Mouse (Mus musculus) hindbrain, embryonic 12.5 days (tissue): Measurements from ENCODE around the gene Acly. TPM values are rescaled to one million over a fixed set of nuclear protein-coding genes. Genes with fewer than 3 reads are reported as not detected.

Source experiments
- ATAC-seq: fragments of 200-750 bp; cut with Nextera tagmentation; 2 replicates; pipeline ENCODE4 v1.8.0; 2017; ENCODE audit warnings: moderate TSS enrichment; ENCODE audit not compliant: low FRiP score
- H3K27ac ChIP-seq: fragments of 300-500 bp; sonication (generic); 2 replicates; pipeline ENCODE4 v1.5.1; 2016; ENCODE audit warnings: mild to moderate bottlenecking
- H3K27me3 ChIP-seq: fragments of 300-500 bp; sonication (generic); 2 replicates; pipeline ENCODE4 v1.6.1; 2016; ENCODE audit warnings: mild to moderate bottlenecking
- H3K36me3 ChIP-seq: fragments of 300-500 bp; sonication (generic); 2 replicates; pipeline ENCODE4 v1.6.1; 2016; ENCODE audit warnings: mild to moderate bottlenecking
- H3K4me1 ChIP-seq: fragments of 300-500 bp; sonication (generic); 2 replicates; pipeline ENCODE4 v1.6.1; 2016
- H3K4me2 ChIP-seq: fragments of 300-500 bp; sonication (generic); replicated peaks from 2 replicates; pipeline ENCODE4 v1.6.1; 2016; ENCODE audit warnings: mild to moderate bottlenecking
- H3K4me3 ChIP-seq: fragments of 300-500 bp; sonication (generic); 2 replicates; pipeline ENCODE4 v1.5.1; 2016; ENCODE audit warnings: mild to moderate bottlenecking
- H3K9ac ChIP-seq: fragments of 300-500 bp; sonication (generic); 2 replicates; pipeline ENCODE4 v1.6.1; 2016; ENCODE audit warnings: mild to moderate bottlenecking, moderate library complexity
- H3K9me3 ChIP-seq: fragments of 300-500 bp; sonication (generic); replicated peaks from 2 replicates; pipeline ENCODE4 v1.6.1; 2016; ENCODE audit warnings: mild to moderate bottlenecking
- WGBS: fragments of 180-500 bp; shearing (Covaris S2); methylation state at CpG from one replicate; pipeline ENCODE4 v1.1.7; 2016; 5-methylcytosine and 5-hydroxymethylcytosine counted together
- microRNA-seq: library from miRNA; unstranded; fragments of <30 nt; microRNA quantifications from one replicate; pipeline ENCODE4, GENCODE M21; 2017
- polyA plus RNA-seq: library from polyadenylated mRNA; unstranded; fragments of >200 nt; fragmentation: Nextera tagmentation; extraction: Ambion mirVana; gene quantifications from 2 replicates; pipeline ENCODE4 v1.2.1, GENCODE M21; 2016

The Acly gene
- polyA plus RNA-seq, 1 experiment from 2014 or later = 348 TPM

- no peaks in the 10 kb centered on the region for H3K27me3 ChIP-seq
- H3K36me3 ChIP-seq = peaks cover 31% of the 10 kb centered on the region
- H3K27ac ChIP-seq = no peak overlapping the region
- H3K4me3 ChIP-seq = no peak overlapping the region
- 83% methylated on average over 9 of the region's 9 CpGs for whole genome bisulfite sequencing
- no peak overlapping the region for H3K9ac ChIP-seq
- ATAC-seq = no peak
- peaks cover 3% of the 10 kb centered on the region for H3K4me1 ChIP-seq
- H3K4me2 ChIP-seq = no peak overlapping the region
- no peaks in the 10 kb centered on the region for H3K9me3 ChIP-seq
These were observed 99.1 kb downstream of the Acly start for GRCm38 (mm10) chr11:100428612-100429199.

DNA sequence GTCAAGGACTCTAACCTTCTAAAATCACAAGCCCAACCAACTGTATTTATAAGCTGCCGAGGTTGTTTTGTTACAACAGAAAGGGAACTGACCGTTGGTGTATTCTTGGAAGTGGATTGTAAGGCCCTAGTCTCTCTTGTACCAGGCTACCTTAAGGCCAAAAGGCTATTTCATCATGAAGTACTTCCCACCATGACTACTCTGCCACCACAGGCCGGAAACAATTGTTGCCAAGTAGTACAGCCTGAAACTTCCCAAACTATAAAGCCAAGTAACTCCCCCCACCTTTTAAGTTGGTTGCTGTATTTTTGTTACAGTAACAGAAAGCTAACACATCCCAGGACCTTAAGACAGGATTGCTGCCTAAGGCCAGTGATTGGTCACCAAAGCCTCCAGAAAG lies 101.0 kb downstream of the Acly start:
- no peaks in the 10 kb centered on the region for H3K9me3 ChIP-seq
- no peak overlapping the region for H3K27ac ChIP-seq
- no peak overlapping the region for H3K9ac ChIP-seq
- H3K27me3 ChIP-seq = no peaks in the 10 kb centered on the region
- H3K4me2 ChIP-seq = no peak overlapping the region
- no peak for ATAC-seq
- H3K4me3 ChIP-seq = no peak overlapping the region
- H3K36me3 ChIP-seq = peaks cover 31% of the 10 kb centered on the region
- peaks cover 5% of the 10 kb centered on the region for H3K4me1 ChIP-seq
- 90% methylated on average over 3 of the region's 3 CpGs for WGBS

Small RNA genes lying within 50 kb of the gene (microRNA-seq; reads per million reads assigned to microRNA genes)
- not detected for gene Gm27374
- not detected for gene Mir7116

Other genes with a start within 250 kb of the Acly start
- 1,343 and 1,447 TPM in 2 replicates for gene Eif1, start 208.1 kb downstream of the Acly start, polyA plus RNA-seq
- 0.89 TPM in 1 of 2 replicates, not detected in the other for gene Gast, start 193.6 kb downstream of the Acly start, polyA plus RNA-seq
- 53.7 and 58.0 TPM in 2 replicates for gene Hap1, start 171.9 kb downstream of the Acly start, polyA plus RNA-seq
- 64.0 and 64.6 TPM in 2 replicates for gene Jup, start 130.2 kb downstream of the Acly start, polyA plus RNA-seq
- gene P3h4, start 113.2 kb downstream of the Acly start, polyA plus RNA-seq = 34.3 and 35.9 TPM in 2 replicates
- gene Fkbp10, start 112.3 kb downstream of the Acly start, polyA plus RNA-seq = 72.5 and 75.6 TPM in 2 replicates
- gene Nt5c3b, start 86.2 kb downstream of the Acly start, polyA plus RNA-seq = 101 and 112 TPM in 2 replicates
- 0.68 and 0.94 TPM in 2 replicates for gene Klhl10, start 86.1 kb downstream of the Acly start, polyA plus RNA-seq
- 13.7 and 14.8 TPM in 2 replicates for gene Klhl11, start 55.3 kb downstream of the Acly start, polyA plus RNA-seq
- gene Ttc25, start 17.6 kb upstream of the Acly start, polyA plus RNA-seq = 2.7 and 3.2 TPM in 2 replicates
- gene Cnp, start 46.9 kb upstream of the Acly start, polyA plus RNA-seq = 29.1 and 29.2 TPM in 2 replicates
- gene Nkiras2, start 91.2 kb upstream of the Acly start, polyA plus RNA-seq = 101 and 109 TPM in 2 replicates
- gene Dnajc7, start 92.2 kb upstream of the Acly start, polyA plus RNA-seq = 307 and 311 TPM in 2 replicates
- 0.53 and 0.74 TPM in 2 replicates for gene Zfp385c, start 164.5 kb upstream of the Acly start, polyA plus RNA-seq
- gene Dhx58, start 176.3 kb upstream of the Acly start, polyA plus RNA-seq = 1.4 and 2.7 TPM in 2 replicates
- gene Kat2a, start 184.5 kb upstream of the Acly start, polyA plus RNA-seq = 61.4 and 61.8 TPM in 2 replicates
- 0.35 and 0.38 TPM in 2 replicates for gene Hspb9, start 185.8 kb upstream of the Acly start, polyA plus RNA-seq
- 17.7 and 19.9 TPM in 2 replicates for gene Rab5c, start 210.2 kb upstream of the Acly start, polyA plus RNA-seq
- gene Kcnh4, start 231.9 kb upstream of the Acly start, polyA plus RNA-seq = 6.0 and 6.2 TPM in 2 replicates
- gene Hcrt, start 234.9 kb upstream of the Acly start, polyA plus RNA-seq = not detected in 2 replicates
- 4.4 and 4.7 TPM in 2 replicates for gene Ghdc, start 243.0 kb upstream of the Acly start, polyA plus RNA-seq